21 mouse cellular contexts compared by ENCODE assay signal in genomic region chr3:38361411-38361810, GRCm38 (mm10).
"Had no signal": no experiment of that assay in that cellular context is flagged by ENCODE, and none has a peak within 500 bp of the region (broad histone marks: within the 10 kb centered on the region; RNA-seq: fewer than 3 reads in every experiment).

No protein-coding gene starts in this region.

- H3K9ac ChIP-seq: heart, embryonic 12.5 days; hindbrain, embryonic 12.5 days; hindbrain, embryonic 14.5 days; intestine, embryonic 15.5 days; limb, embryonic 12.5 days; liver, embryonic 13.5 days; liver, embryonic 15.5 days had no signal

- H3K4me3 ChIP-seq: heart, adult 2 months; heart, embryonic 12.5 days; hindbrain, embryonic 10.5 days; hindbrain, embryonic 12.5 days; intestine, embryonic 15.5 days; layer of hippocampus, adult 2 months; left cerebral cortex, adult 2 months; limb, embryonic 10.5 days; limb, embryonic 12.5 days; liver, embryonic 13.5 days; liver, embryonic 15.5 days had no signal

- H3K36me3 ChIP-seq: heart, embryonic 12.5 days; hindbrain, embryonic 10.5 days; hindbrain, embryonic 12.5 days; intestine, embryonic 15.5 days; limb, embryonic 10.5 days; limb, embryonic 12.5 days; liver, embryonic 13.5 days; liver, embryonic 15.5 days had no signal

- H3K4me1 ChIP-seq: limb, embryonic 12.5 days had no signal

- H3K4me2 ChIP-seq: heart, embryonic 12.5 days; hindbrain, embryonic 12.5 days; hindbrain, embryonic 14.5 days; intestine, embryonic 15.5 days; limb, embryonic 12.5 days; liver, embryonic 11.5 days; liver, embryonic 13.5 days; liver, embryonic 15.5 days had no signal

- H3K9me3 ChIP-seq: heart, embryonic 12.5 days; hindbrain, embryonic 10.5 days; hindbrain, embryonic 12.5 days; intestine, embryonic 15.5 days; limb, embryonic 10.5 days; limb, embryonic 12.5 days; liver, embryonic 13.5 days; liver, embryonic 15.5 days had no signal

- DNase-seq: gastrocnemius, postnatal 36 days; kidney, adult 18-20 months; kidney, adult 8-10 months; kidney, postnatal 10 days; liver; liver, embryonic 13.5 days had no signal

- H3K27ac ChIP-seq: hindbrain, embryonic 14.5 days; layer of hippocampus, adult 2 months; left cerebral cortex, adult 2 months; limb, embryonic 12.5 days; liver, embryonic 13.5 days; liver, embryonic 15.5 days had no signal

- H3K27me3 ChIP-seq: heart, embryonic 12.5 days; hindbrain, embryonic 12.5 days; intestine, embryonic 15.5 days; limb, embryonic 12.5 days; liver, embryonic 13.5 days; liver, embryonic 15.5 days had no signal

- ATAC-seq: hindbrain, embryonic 16.5 days; inflammation-experienced regulatory T-cells, adult 6 months; intestine, embryonic 15.5 days; intestine, postnatal 0 days had no signal
